Mouse (Mus musculus): Measurements from ENCODE around the gene Rer1. TPM values are rescaled to one million over a fixed set of nuclear protein-coding genes. Genes with fewer than 3 reads are reported as not detected.
A peak's percentile ranks its signal among the peaks of the same experiment; 100 is the strongest.

The Rer1 gene
- total and polyA plus RNA-seq, 2 experiments from 2014 or later = 116 to 126 TPM

- Histone ChIP-seq H3K4me1 (ENCODE audit: control insufficient read depth, insufficient read depth) (peaks cover 10% of the 10 kb centered on the region), H3K9me3 (replicated peaks; ENCODE audit: control insufficient read depth, low read length) (no peaks in the 10 kb centered on the region), H3K27me3 (ENCODE audit: control insufficient read depth, insufficient read depth, low read length) (no peaks in the 10 kb centered on the region), H3K36me3 (replicated peaks; ENCODE audit: control insufficient read depth, insufficient read depth, low read length) (no peaks in the 10 kb centered on the region), H3K4me3 (ENCODE audit: low read depth, low read length) (no peak overlapping the region), H3K4me2 (ENCODE audit: low read depth, low read length) (no peak overlapping the region), H3K9ac (replicated peaks; ENCODE audit: low read depth, low read length) (no peak overlapping the region), H3K27ac (ENCODE audit: low read depth) (no peak overlapping the region)
- DNase-seq (ENCODE audit: low spot score) (no peak), ATAC-seq (ENCODE audit: insufficient read depth, low read depth) (no peak)
- TF ChIP-seq EP300 (IDR thresholded peaks at IDR 0.05; ENCODE audit: low read depth) (no peak), CTCF (IDR thresholded peaks at IDR 0.05; ENCODE audit: low read depth) (no peak)
- 87% methylated on average over 4 of the region's 4 CpGs for WGBS
Measured at GRCm38 (mm10) chr4:155090147-155090546, 4.0 kb upstream of the Rer1 start.

DNA sequence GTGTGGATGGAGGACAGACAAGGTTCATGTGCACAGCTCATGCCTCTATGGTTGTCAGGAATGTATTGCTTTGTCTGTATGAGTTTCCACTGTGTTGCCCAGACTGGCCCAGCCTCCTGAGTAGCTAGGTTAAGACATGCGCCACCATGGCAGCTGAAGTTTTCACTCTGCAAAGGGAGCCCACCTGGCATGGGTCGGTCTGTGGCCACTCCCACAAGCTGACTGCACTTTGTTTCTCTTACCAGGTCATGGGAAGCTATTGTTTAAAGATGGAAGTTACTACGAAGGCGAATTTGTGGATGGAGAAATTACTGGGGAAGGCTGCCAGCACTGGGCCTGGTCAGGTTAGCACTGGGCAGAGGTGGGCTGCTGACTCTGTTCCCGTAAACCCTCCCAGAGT is 3.1 kb upstream of the Rer1 start:
- Histone ChIP-seq H3K4me3 (ENCODE audit: low read depth, low read length) (no peak overlapping the region), H3K27me3 (ENCODE audit: control insufficient read depth, insufficient read depth, low read length) (no peaks in the 10 kb centered on the region), H3K9me3 (replicated peaks; ENCODE audit: control insufficient read depth, low read length) (no peaks in the 10 kb centered on the region), H3K4me2 (ENCODE audit: low read depth, low read length) (no peak overlapping the region), H3K36me3 (replicated peaks; ENCODE audit: control insufficient read depth, insufficient read depth, low read length) (no peaks in the 10 kb centered on the region), H3K27ac (ENCODE audit: low read depth) (no peak overlapping the region), H3K9ac (replicated peaks; ENCODE audit: low read depth, low read length) (no peak overlapping the region), H3K4me1 (ENCODE audit: control insufficient read depth, insufficient read depth) (peaks cover 19% of the 10 kb centered on the region)
- DNase-seq (ENCODE audit: low spot score) = no peak
- ATAC-seq (ENCODE audit: insufficient read depth, low read depth) = no peak
- TF ChIP-seq EP300 (IDR thresholded peaks at IDR 0.05; ENCODE audit: low read depth) = no peak
- no peak for TF ChIP-seq CTCF (IDR thresholded peaks at IDR 0.05; ENCODE audit: low read depth)
- WGBS = 86% methylated on average over 5 of the region's 5 CpGs

DNA sequence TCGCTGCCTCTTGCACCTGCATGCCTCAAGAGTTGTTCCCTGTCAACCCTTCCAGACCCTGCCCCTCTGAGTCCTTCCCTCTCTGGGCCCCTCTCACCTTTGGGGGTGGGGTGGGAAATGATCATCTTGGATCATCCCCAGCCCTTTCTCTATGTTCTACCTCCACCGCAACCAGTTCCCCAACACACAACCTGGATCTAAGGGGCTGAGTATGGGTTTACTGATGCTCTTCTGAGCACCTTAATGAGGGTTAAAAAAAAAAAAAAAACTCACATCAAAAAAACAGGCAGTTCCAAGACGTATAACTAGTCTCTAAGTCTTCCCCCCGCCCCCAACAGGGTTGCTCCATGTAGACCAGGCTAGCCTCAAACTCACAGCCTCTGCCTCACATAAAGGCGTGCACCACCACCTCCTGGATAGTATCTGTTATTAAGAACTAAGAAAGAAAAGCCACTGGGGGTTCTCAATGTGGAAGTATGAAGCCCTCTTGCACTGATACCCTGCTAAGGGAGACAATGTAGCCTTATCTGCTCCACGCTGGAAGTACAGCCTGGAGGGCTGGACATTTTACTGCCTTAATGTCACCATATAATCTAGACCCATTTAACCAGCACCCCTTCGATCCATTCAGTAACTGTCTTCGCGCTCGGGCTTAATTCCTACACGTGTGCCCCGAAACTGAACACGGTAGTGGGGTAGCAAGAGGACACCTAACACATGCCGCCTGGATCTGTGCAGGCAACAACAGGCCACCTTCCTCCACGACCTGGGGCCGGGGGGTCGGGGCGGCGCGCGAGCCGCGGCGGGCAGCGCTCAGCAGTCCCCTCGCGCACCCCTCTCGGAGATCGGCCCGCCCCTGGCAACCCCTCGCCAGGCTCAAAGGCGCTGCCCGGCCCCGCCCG is 725 bp downstream of the Rer1 start:
- H3K9me3 ChIP-seq (replicated peaks; ENCODE audit: control insufficient read depth, low read length) = no peaks in the 10 kb centered on the region
- H3K4me3 ChIP-seq (ENCODE audit: low read depth, low read length) = peak overlapping the region; percentile 96
- H3K9ac ChIP-seq (replicated peaks; ENCODE audit: low read depth, low read length) = peak overlapping the region; percentile 95
- H3K27ac ChIP-seq (ENCODE audit: low read depth) = peak overlapping the region; percentile 95
- 6% methylated on average over 23 of the region's 35 CpGs for WGBS
- peaks cover 23% of the 10 kb centered on the region for H3K4me1 ChIP-seq (ENCODE audit: control insufficient read depth, insufficient read depth)
- TF ChIP-seq CTCF (IDR thresholded peaks at IDR 0.05; ENCODE audit: low read depth) (no peak), EP300 (IDR thresholded peaks at IDR 0.05; ENCODE audit: low read depth) (no peak)
- H3K4me2 ChIP-seq (ENCODE audit: low read depth, low read length) = peak overlapping the region; percentile 92
- DNase-seq (ENCODE audit: low spot score) (no peak), ATAC-seq (ENCODE audit: insufficient read depth, low read depth) (peak; percentile 57; the same call in 1 of the 2 replicates)
- peaks cover 17% of the 10 kb centered on the region for H3K36me3 ChIP-seq (replicated peaks; ENCODE audit: control insufficient read depth, insufficient read depth, low read length)
- H3K27me3 ChIP-seq (ENCODE audit: control insufficient read depth, insufficient read depth, low read length) = no peaks in the 10 kb centered on the region

DNA sequence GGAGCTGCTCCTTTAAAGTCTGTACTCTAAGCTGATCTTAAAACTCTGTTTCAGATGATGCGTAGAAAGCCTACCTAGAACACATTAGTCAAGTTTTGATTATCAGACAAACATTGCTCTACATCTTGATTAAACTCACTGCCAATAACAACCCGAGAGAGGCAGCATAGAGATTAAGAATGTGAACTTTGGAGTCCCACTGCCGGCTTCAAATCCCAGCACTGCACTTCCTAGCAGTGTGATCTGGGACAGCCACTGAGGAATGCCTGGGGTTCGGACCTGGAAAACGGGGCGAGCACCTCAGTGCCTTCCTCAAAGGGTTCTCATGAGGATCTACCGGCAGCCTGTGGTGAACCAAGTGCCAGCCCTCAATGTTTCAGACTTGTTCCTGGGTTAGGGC is 1.8 kb downstream of the Rer1 start:
- H3K9ac ChIP-seq (replicated peaks; ENCODE audit: low read depth, low read length) = no peak overlapping the region
- no peak overlapping the region for H3K4me2 ChIP-seq (ENCODE audit: low read depth, low read length)
- no peak overlapping the region for H3K4me3 ChIP-seq (ENCODE audit: low read depth, low read length)
- 75% methylated on average over 7 of the region's 7 CpGs for WGBS
- DNase-seq (ENCODE audit: low spot score) (no peak), ATAC-seq (ENCODE audit: insufficient read depth, low read depth) (no peak)
- H3K27me3 ChIP-seq (ENCODE audit: control insufficient read depth, insufficient read depth, low read length) = no peaks in the 10 kb centered on the region
- H3K9me3 ChIP-seq (replicated peaks; ENCODE audit: control insufficient read depth, low read length) = no peaks in the 10 kb centered on the region
- TF ChIP-seq CTCF (IDR thresholded peaks at IDR 0.05; ENCODE audit: low read depth) (no peak), EP300 (IDR thresholded peaks at IDR 0.05; ENCODE audit: low read depth) (no peak)
- peaks cover 28% of the 10 kb centered on the region for H3K36me3 ChIP-seq (replicated peaks; ENCODE audit: control insufficient read depth, insufficient read depth, low read length)
- peaks cover 23% of the 10 kb centered on the region for H3K4me1 ChIP-seq (ENCODE audit: control insufficient read depth, insufficient read depth)
- H3K27ac ChIP-seq (ENCODE audit: low read depth) = no peak overlapping the region

DNA sequence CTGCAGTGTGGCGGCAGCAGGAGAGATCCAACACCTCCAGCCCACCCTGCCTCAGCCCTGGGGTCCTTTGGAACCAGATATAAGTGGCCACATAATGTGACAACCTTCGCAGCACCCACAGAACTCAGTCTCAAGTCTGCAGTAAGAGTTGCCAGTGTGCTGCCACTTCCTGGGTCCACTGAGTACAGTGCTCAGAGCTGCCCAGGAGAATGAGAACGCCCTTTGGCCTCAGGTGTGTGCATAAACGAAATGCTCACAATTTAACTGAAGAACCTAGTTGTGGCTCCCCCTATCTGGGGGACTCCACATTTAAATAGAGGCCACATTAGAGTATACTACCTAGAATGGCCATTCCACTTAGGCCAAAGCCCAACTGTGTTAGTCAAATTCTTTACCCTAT is 2.6 kb downstream of the Rer1 start:
- Histone ChIP-seq H3K27me3 (ENCODE audit: control insufficient read depth, insufficient read depth, low read length) (no peaks in the 10 kb centered on the region), H3K36me3 (replicated peaks; ENCODE audit: control insufficient read depth, insufficient read depth, low read length) (peaks cover 34% of the 10 kb centered on the region), H3K9me3 (replicated peaks; ENCODE audit: control insufficient read depth, low read length) (no peaks in the 10 kb centered on the region), H3K9ac (replicated peaks; ENCODE audit: low read depth, low read length) (no peak overlapping the region), H3K27ac (ENCODE audit: low read depth) (no peak overlapping the region), H3K4me2 (ENCODE audit: low read depth, low read length) (no peak overlapping the region), H3K4me1 (ENCODE audit: control insufficient read depth, insufficient read depth) (peaks cover 23% of the 10 kb centered on the region), H3K4me3 (ENCODE audit: low read depth, low read length) (no peak overlapping the region)
- TF ChIP-seq EP300 (IDR thresholded peaks at IDR 0.05; ENCODE audit: low read depth) (no peak), CTCF (IDR thresholded peaks at IDR 0.05; ENCODE audit: low read depth) (no peak)
- ATAC-seq (ENCODE audit: insufficient read depth, low read depth) (no peak), DNase-seq (ENCODE audit: low spot score) (no peak)
- WGBS = 86% methylated on average over 4 of the region's 4 CpGs

All from heart, postnatal 0 days (tissue).